Mouse (Mus musculus) bone marrow macrophage, adult 2 months (primary cell): ENCODE measurements around the gene Rhot1. TPM values are rescaled to one million over a fixed set of nuclear protein-coding genes. Genes with fewer than 3 reads are reported as not detected.

Experiments
- H3K27ac ChIP-seq: 2 replicates; pipeline ENCODE4 v1.5.1; 2012; ENCODE audit warnings: low read depth, low read length; ENCODE audit not compliant: insufficient read depth
- H3K4me1 ChIP-seq: 2 replicates; pipeline ENCODE4 v1.6.1; 2012; ENCODE audit warnings: low read length; ENCODE audit not compliant: control insufficient read depth, insufficient read depth
- H3K4me3 ChIP-seq: 2 replicates; pipeline ENCODE4 v1.5.1; 2012; ENCODE audit warnings: mild to moderate bottlenecking, low read length, moderate library complexity; ENCODE audit not compliant: insufficient read depth
- CTCF ChIP-seq: IDR thresholded peaks from 2 replicates; pipeline ENCODE4 v1.5.1; 2012; ENCODE audit warnings: low read depth, mild to moderate bottlenecking, low read length, moderate library complexity
- POLR2A ChIP-seq: IDR thresholded peaks from 2 replicates; pipeline ENCODE4 v1.6.1; 2012; ENCODE audit warnings: mild to moderate bottlenecking, low read depth, low read length, borderline replicate concordance
- polyA plus RNA-seq: library from polyadenylated mRNA; stranded (reverse); fragments of >200 nt; gene quantifications from 2 replicates; pipeline ENCODE4 v1.2.4, GENCODE M21; 2012; ENCODE audit not compliant: missing spikeins, insufficient read depth, insufficient read length

Rhot1 gene
- polyA plus RNA-seq, 1 experiment = 38.1 TPM

- Histone ChIP-seq H3K4me1 (no peaks in the 10 kb centered on the region), H3K27ac (no peak overlapping the region), H3K4me3 (no peak overlapping the region)
- TF ChIP-seq POLR2A (no peak), CTCF (no peak)
Observed at GRCm38 (mm10) chr11:80193827-80194226, 15.0 kb upstream of the Rhot1 start.

- no peak overlapping the region for H3K4me3 ChIP-seq
- H3K27ac ChIP-seq = no peak overlapping the region
- H3K4me1 ChIP-seq = no peaks in the 10 kb centered on the region
- TF ChIP-seq CTCF (no peak), POLR2A (no peak)
Observed at GRCm38 (mm10) chr11:80196351-80196750, 12.5 kb upstream of the Rhot1 start.

- no peak for TF ChIP-seq POLR2A
- TF ChIP-seq CTCF = no peak
- Histone ChIP-seq H3K4me3 (no peak overlapping the region), H3K27ac (no peak overlapping the region), H3K4me1 (no peaks in the 10 kb centered on the region)
Observed at GRCm38 (mm10) chr11:80199316-80199715, 9.5 kb upstream of the Rhot1 start.

DNA sequence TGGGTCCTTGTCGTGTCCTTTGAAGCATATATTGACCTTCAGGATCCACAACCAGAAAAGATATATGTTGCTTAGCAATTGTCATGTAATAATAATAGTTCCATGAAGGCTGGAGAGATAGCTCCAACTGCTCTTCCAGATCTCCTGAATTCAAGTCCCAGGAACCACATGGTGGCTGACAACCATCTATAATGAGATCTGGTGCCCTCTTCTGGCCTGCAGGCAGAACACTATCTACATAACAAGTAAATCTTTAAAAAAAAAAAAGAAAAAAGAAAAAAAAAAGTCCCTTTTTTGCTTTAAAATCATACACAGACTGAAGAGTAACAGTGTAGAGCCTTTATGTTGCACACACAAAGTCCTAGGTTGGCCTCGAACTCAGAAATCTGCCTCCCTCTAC, 9.0 kb upstream of the Rhot1 start:
- Histone ChIP-seq H3K27ac (no peak overlapping the region), H3K4me3 (no peak overlapping the region), H3K4me1 (no peaks in the 10 kb centered on the region)
- TF ChIP-seq POLR2A (no peak), CTCF (no peak)

GRCm38 (mm10) chr11:80200326-80200725, 8.5 kb upstream of the Rhot1 start:
- no peak for TF ChIP-seq POLR2A
- TF ChIP-seq CTCF = 0 out of 2 replicates have a peak, but pooled peaks have one; percentile 16
- Histone ChIP-seq H3K4me3 (no peak overlapping the region), H3K27ac (no peak overlapping the region), H3K4me1 (no peaks in the 10 kb centered on the region)

- Histone ChIP-seq H3K4me3 (no peak overlapping the region), H3K4me1 (no peaks in the 10 kb centered on the region), H3K27ac (no peak overlapping the region)
- no peak for TF ChIP-seq CTCF
- no peak for TF ChIP-seq POLR2A
Observed at GRCm38 (mm10) chr11:80202296-80202695, 6.5 kb upstream of the Rhot1 start.

- TF ChIP-seq POLR2A (no peak), CTCF (no peak)
- no peaks in the 10 kb centered on the region for H3K4me1 ChIP-seq
- no peak overlapping the region for H3K27ac ChIP-seq
- no peak overlapping the region for H3K4me3 ChIP-seq
Observed at GRCm38 (mm10) chr11:80204037-80204436, 4.8 kb upstream of the Rhot1 start.

- Histone ChIP-seq H3K4me3 (no peak overlapping the region), H3K4me1 (no peaks in the 10 kb centered on the region), H3K27ac (no peak overlapping the region)
- TF ChIP-seq CTCF (no peak), POLR2A (no peak)
Observed at GRCm38 (mm10) chr11:80204941-80205340, 3.9 kb upstream of the Rhot1 start.

DNA sequence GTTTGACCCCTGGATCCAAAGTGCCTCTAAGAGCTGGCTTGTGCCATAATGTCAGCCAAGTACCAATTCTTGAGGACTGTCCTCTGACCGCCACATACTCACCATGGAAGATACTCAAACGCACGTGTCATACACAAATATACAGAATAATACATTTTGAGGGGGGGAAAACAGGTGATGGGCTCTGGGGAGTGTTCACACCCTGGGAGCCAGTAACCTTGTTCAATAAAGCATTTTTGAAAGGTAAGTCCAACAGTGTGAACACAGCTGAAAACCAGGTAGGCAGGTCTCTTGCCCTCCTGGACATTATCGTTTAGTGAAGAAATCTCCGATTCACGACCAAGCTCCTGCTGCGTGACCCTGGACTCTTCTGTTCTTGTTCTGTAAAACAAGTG, 357 bp upstream of the Rhot1 start:
- Histone ChIP-seq H3K27ac (no peak overlapping the region), H3K4me1 (0 out of 2 replicates have a peak, but pooled peaks cover 4% of the 10 kb centered on the region), H3K4me3 (no peak overlapping the region)
- TF ChIP-seq POLR2A (no peak), CTCF (no peak)

GRCm38 (mm10) chr11:80210321-80210720, 1.5 kb downstream of the Rhot1 start:
- Histone ChIP-seq H3K4me1 (0 out of 2 replicates have a peak, but pooled peaks cover 4% of the 10 kb centered on the region), H3K27ac (peak overlapping the region; percentile 28), H3K4me3 (peak overlapping the region; percentile 100)
- no peak for TF ChIP-seq POLR2A
- TF ChIP-seq CTCF = no peak

DNA sequence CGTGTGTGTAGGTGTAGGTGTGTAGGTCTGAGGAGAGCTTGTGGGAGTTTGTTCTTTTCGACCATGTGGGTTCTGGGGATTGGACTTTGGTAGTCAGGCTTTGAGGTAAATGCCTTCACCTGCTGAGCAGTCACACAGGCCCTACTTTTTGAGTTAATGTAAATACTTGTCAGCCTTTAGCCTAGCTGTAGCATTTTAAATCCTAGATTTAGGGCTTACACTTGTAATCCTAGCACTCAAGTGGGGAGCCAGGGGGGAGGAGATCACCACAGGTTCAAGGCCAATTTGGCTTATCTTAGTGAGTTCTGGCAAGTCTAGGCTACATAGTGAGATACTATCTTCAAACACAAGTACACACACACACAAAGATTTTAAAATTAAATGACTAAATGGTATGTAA, 3.5 kb downstream of the Rhot1 start:
- no peak for TF ChIP-seq CTCF
- no peak for TF ChIP-seq POLR2A
- no peak overlapping the region for H3K27ac ChIP-seq
- 0 out of 2 replicates have a peak, but pooled peaks cover 4% of the 10 kb centered on the region for H3K4me1 ChIP-seq
- no peak overlapping the region for H3K4me3 ChIP-seq
